Mouse (Mus musculus) liver, postnatal 0 days (tissue): ENCODE measurements at regions not wholly inside any gene's neighbourhood (a gene's known extent, or its start where the extent isn't known, plus 50 kb on each side); places are given as distances from the start of the nearest gene placed in this dataset.

Source experiments
- CTCF ChIP-seq: sonication (generic); IDR thresholded peaks from 2 replicates; pipeline ENCODE4 v1.5.1; 2016; ENCODE audit warnings: antibody characterized with exemption, low read depth
- EP300 ChIP-seq: IDR thresholded peaks from 2 replicates; pipeline ENCODE4 v1.6.1; 2016; ENCODE audit warnings: antibody characterized with exemption, low read depth, mild to moderate bottlenecking

DNA sequence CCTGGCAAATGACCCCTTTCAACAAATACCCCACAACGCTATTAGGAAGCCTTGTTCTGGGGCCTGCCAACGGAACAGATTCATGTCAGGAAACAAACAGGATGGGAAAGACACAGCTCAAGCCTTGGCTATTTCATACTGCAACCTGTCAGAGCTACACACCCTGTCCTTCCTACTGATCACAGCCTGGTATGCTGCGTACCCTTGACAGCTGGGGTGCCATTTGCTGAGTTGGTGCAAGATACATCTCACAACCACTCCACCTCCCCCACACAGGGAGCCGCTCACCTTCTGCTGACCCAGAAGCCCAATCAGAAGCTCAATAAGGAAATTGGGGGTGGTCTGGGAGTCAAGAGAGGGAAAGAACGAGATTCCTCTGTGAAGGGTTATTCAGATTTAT, 350.7 kb upstream of the Gm10131 start:
- TF ChIP-seq CTCF, result no peak
- no peak for TF ChIP-seq EP300
